ENCODE assay signal across 32 mouse cellular contexts in the genomic region with DNA sequence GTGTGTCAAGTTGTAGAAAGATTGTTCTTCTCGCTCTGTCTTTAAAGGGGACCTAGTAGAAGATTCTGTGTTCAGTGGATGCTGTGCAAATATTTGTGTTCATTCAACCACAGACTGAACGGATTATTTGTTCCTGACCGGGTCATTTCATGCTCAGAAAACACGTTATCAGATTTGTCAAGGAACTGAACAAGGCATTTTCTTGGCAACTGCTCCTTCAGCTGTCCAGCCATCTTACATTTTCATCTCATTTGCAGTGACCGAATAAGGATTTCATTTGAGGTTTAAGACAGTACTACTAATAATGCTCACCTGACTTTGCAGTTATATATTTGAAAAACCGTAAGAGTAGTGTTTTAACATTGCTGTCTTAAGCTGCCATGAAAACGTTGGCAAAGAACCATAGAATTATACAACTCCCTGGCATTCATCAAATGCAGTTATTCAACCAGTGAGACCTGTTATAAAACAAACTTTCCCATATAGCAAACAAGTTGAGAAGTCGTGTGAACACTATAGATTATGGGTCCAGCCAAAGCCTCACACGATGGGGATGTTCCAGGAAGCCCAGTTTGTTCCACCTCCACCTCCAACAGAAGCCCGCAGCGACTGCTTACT. TPM values are rescaled to one million over a fixed set of nuclear protein-coding genes. Genes with fewer than 3 reads are reported as not detected.
DNase-seq lines count a peak whose midpoint lies in the region; ATAC-seq and TF ChIP-seq lines count a peak whose summit lies in the region.
"Had no signal": no experiment of that assay in that cellular context is flagged by ENCODE, and none has a peak within 500 bp of the region (broad histone marks: within the 10 kb centered on the region; RNA-seq: fewer than 3 reads in every experiment).

No protein-coding gene starts in this region.

- H3K27me3 ChIP-seq in hindbrain, postnatal 0 days (ENCODE audit: insufficient read depth, low read length): no peaks in the 10 kb centered on the region
- H3K27me3 ChIP-seq in hindbrain, embryonic 10.5 days (ENCODE audit: insufficient read depth, poor library complexity, severe bottlenecking): no peaks in the 10 kb centered on the region
- no peaks in the 10 kb centered on the region for H3K27me3 ChIP-seq in lung, embryonic 14.5 days (ENCODE audit: insufficient read depth, low read length)
- H3K27me3 ChIP-seq in midbrain, postnatal 0 days (ENCODE audit: insufficient read depth, low read length): no peaks in the 10 kb centered on the region
- H3K27me3 ChIP-seq in midbrain, embryonic 10.5 days (ENCODE audit: low read depth, poor library complexity, severe bottlenecking): no peaks in the 10 kb centered on the region
- H3K27me3 ChIP-seq in stomach, postnatal 0 days (ENCODE audit: control insufficient read depth, insufficient read depth, low read length): no peaks in the 10 kb centered on the region
- H3K27me3 ChIP-seq: CH12.LX; embryonic facial prominence, embryonic 12.5 days; heart, embryonic 15.5 days; hindbrain, embryonic 15.5 days; intestine, embryonic 15.5 days had no signal

- no peak for TF ChIP-seq CTCF in hindbrain, postnatal 0 days (IDR thresholded peaks at IDR 0.05; ENCODE audit: low read depth)
- TF ChIP-seq CTCF in lung, embryonic 14.5 days (IDR thresholded peaks at IDR 0.05; ENCODE audit: low read depth): no peak
- TF ChIP-seq CTCF in lung, adult 2 months (IDR thresholded peaks at IDR 0.05; ENCODE audit: insufficient read depth, low read length): no peak
- no peak for TF ChIP-seq CTCF in midbrain, postnatal 0 days (IDR thresholded peaks at IDR 0.05)
- TF ChIP-seq CTCF in stomach, postnatal 0 days (IDR thresholded peaks at IDR 0.05; ENCODE audit: low read depth): no peak

- TF ChIP-seq EP300 in stomach, postnatal 0 days (optimal IDR thresholded peaks at IDR 0.05): no peak

- no peaks in the 10 kb centered on the region for H3K36me3 ChIP-seq in hindbrain, postnatal 0 days (ENCODE audit: insufficient read depth, low read length)
- no peaks in the 10 kb centered on the region for H3K36me3 ChIP-seq in hindbrain, embryonic 10.5 days
- H3K36me3 ChIP-seq in lung, embryonic 14.5 days (ENCODE audit: insufficient read depth): no peaks in the 10 kb centered on the region
- no peaks in the 10 kb centered on the region for H3K36me3 ChIP-seq in midbrain, postnatal 0 days (ENCODE audit: insufficient read depth, low read length)
- no peaks in the 10 kb centered on the region for H3K36me3 ChIP-seq in midbrain, embryonic 10.5 days
- no peaks in the 10 kb centered on the region for H3K36me3 ChIP-seq in stomach, postnatal 0 days (ENCODE audit: control insufficient read depth, insufficient read depth, low read length)
- H3K36me3 ChIP-seq: embryonic facial prominence, embryonic 12.5 days; G1E; heart, embryonic 15.5 days; hindbrain, embryonic 15.5 days; intestine, embryonic 15.5 days; limb, embryonic 15.5 days had no signal

- ATAC-seq in hindbrain, postnatal 0 days: no peak
- ATAC-seq in lung, embryonic 14.5 days (ENCODE audit: insufficient read depth): peak; percentile 36; the same call in 1 of the 2 replicates
- ATAC-seq in midbrain, postnatal 0 days (ENCODE audit: low FRiP score): no peak
- 0 out of 2 replicates have a peak, but pooled peaks have one; percentile 32 for ATAC-seq in stomach, postnatal 0 days (ENCODE audit: low FRiP score, low TSS enrichment)
- ATAC-seq: forebrain, embryonic 14.5 days; intestine, embryonic 15.5 days had no signal

- H3K9me3 ChIP-seq in hindbrain, postnatal 0 days (ENCODE audit: low read length): no peaks in the 10 kb centered on the region
- H3K9me3 ChIP-seq in hindbrain, embryonic 10.5 days: no peaks in the 10 kb centered on the region
- no peaks in the 10 kb centered on the region for H3K9me3 ChIP-seq in lung, embryonic 14.5 days (ENCODE audit: low read depth, low read length)
- no peaks in the 10 kb centered on the region for H3K9me3 ChIP-seq in midbrain, postnatal 0 days (ENCODE audit: low read length)
- H3K9me3 ChIP-seq in midbrain, embryonic 10.5 days (replicated peaks): no peaks in the 10 kb centered on the region
- no peaks in the 10 kb centered on the region for H3K9me3 ChIP-seq in stomach, postnatal 0 days (ENCODE audit: control insufficient read depth, low read length)
- H3K9me3 ChIP-seq: embryonic facial prominence, embryonic 12.5 days; G1E; heart, embryonic 15.5 days; hindbrain, embryonic 15.5 days; intestine, embryonic 15.5 days; limb, embryonic 15.5 days had no signal

- H3K27ac ChIP-seq in hindbrain, postnatal 0 days: no peak overlapping the region
- no peak overlapping the region for H3K27ac ChIP-seq in hindbrain, embryonic 10.5 days
- H3K27ac ChIP-seq in lung, embryonic 14.5 days (ENCODE audit: low read depth): peak overlapping the region; percentile 40; the same call in 1 of the 2 replicates
- no peak overlapping the region for H3K27ac ChIP-seq in midbrain, postnatal 0 days (ENCODE audit: low read depth, low read length)
- H3K27ac ChIP-seq in midbrain, embryonic 10.5 days (replicated peaks): no peak overlapping the region
- H3K27ac ChIP-seq in stomach, postnatal 0 days (replicated peaks): peak overlapping the region; percentile 69
- H3K27ac ChIP-seq: embryonic facial prominence, embryonic 12.5 days; heart, embryonic 15.5 days; hindbrain, embryonic 15.5 days; intestine, embryonic 15.5 days; kidney, postnatal 0 days; limb, embryonic 15.5 days had no signal

- H3K4me1 ChIP-seq in hindbrain, postnatal 0 days (ENCODE audit: insufficient read depth, low read length): no peaks in the 10 kb centered on the region
- H3K4me1 ChIP-seq in hindbrain, embryonic 10.5 days (replicated peaks): no peaks in the 10 kb centered on the region
- no peaks in the 10 kb centered on the region for H3K4me1 ChIP-seq in lung, embryonic 14.5 days (ENCODE audit: insufficient read depth)
- no peaks in the 10 kb centered on the region for H3K4me1 ChIP-seq in lung, adult 2 months (ENCODE audit: control insufficient read depth, insufficient read depth, low read length)
- H3K4me1 ChIP-seq in midbrain, postnatal 0 days (ENCODE audit: insufficient read depth, low read length): no peaks in the 10 kb centered on the region
- H3K4me1 ChIP-seq in midbrain, embryonic 10.5 days: 0 out of 2 replicates have a peak, but pooled peaks cover 3% of the 10 kb centered on the region
- no peaks in the 10 kb centered on the region for H3K4me1 ChIP-seq in stomach, postnatal 0 days (replicated peaks; ENCODE audit: control insufficient read depth, insufficient read depth)
- H3K4me1 ChIP-seq: embryonic facial prominence, embryonic 12.5 days; heart, embryonic 15.5 days had no signal

- H3K9ac ChIP-seq in hindbrain, postnatal 0 days (replicated peaks; ENCODE audit: low read length): no peak overlapping the region
- H3K9ac ChIP-seq in lung, embryonic 14.5 days: no peak overlapping the region
- no peak overlapping the region for H3K9ac ChIP-seq in midbrain, postnatal 0 days (replicated peaks; ENCODE audit: low read length, poor library complexity, severe bottlenecking)
- H3K9ac ChIP-seq in stomach, postnatal 0 days (ENCODE audit: low read length): no peak overlapping the region
- H3K9ac ChIP-seq: embryonic facial prominence, embryonic 12.5 days; heart, embryonic 15.5 days; hindbrain, embryonic 15.5 days; intestine, embryonic 15.5 days; limb, embryonic 15.5 days had no signal

- no peak for TF ChIP-seq POLR2A in lung, adult 2 months (IDR thresholded peaks at IDR 0.05; ENCODE audit: borderline replicate concordance, extremely low read depth, low read depth, low read length)

- H3K4me3 ChIP-seq in hindbrain, postnatal 0 days (ENCODE audit: low read length): no peak overlapping the region
- H3K4me3 ChIP-seq in hindbrain, embryonic 10.5 days: no peak overlapping the region
- H3K4me3 ChIP-seq in lung, embryonic 14.5 days (ENCODE audit: low read depth, low read length): no peak overlapping the region
- H3K4me3 ChIP-seq in lung, adult 2 months (replicated peaks; ENCODE audit: extremely low read depth, low read depth, low read length): no peak overlapping the region
- H3K4me3 ChIP-seq in midbrain, postnatal 0 days (ENCODE audit: low read depth, low read length): no peak overlapping the region
- H3K4me3 ChIP-seq in midbrain, embryonic 10.5 days: no peak overlapping the region
- no peak overlapping the region for H3K4me3 ChIP-seq in stomach, postnatal 0 days (ENCODE audit: low read depth, low read length)
- H3K4me3 ChIP-seq: embryonic facial prominence, embryonic 12.5 days; heart, embryonic 15.5 days; hindbrain, embryonic 15.5 days; intestine, embryonic 15.5 days; limb, embryonic 15.5 days had no signal

- no peak overlapping the region for H3K4me2 ChIP-seq in hindbrain, postnatal 0 days (ENCODE audit: low read depth, low read length)
- H3K4me2 ChIP-seq in lung, embryonic 14.5 days: no peak overlapping the region
- no peak overlapping the region for H3K4me2 ChIP-seq in midbrain, postnatal 0 days (ENCODE audit: low read depth, low read length, poor library complexity, severe bottlenecking)
- no peak overlapping the region for H3K4me2 ChIP-seq in stomach, postnatal 0 days (replicated peaks; ENCODE audit: low read depth)
- H3K4me2 ChIP-seq: embryonic facial prominence, embryonic 12.5 days; heart, embryonic 15.5 days; hindbrain, embryonic 15.5 days; intestine, embryonic 15.5 days; limb, embryonic 15.5 days had no signal

- peak; percentile 22 for DNase-seq in hindbrain, postnatal 0 days (ENCODE audit: low spot score)
- no peak for DNase-seq in hindbrain, embryonic 10.5 days (ENCODE audit: low spot score)
- DNase-seq in lung, embryonic 14.5 days: peak; percentile 72
- no peak for DNase-seq in lung, adult 2 months
- peak; percentile 46 for DNase-seq in midbrain, postnatal 0 days (ENCODE audit: low spot score)
- DNase-seq in midbrain, embryonic 10.5 days (ENCODE audit: low spot score): no peak
- DNase-seq in stomach, postnatal 0 days (ENCODE audit: low spot score): peak; percentile 24
- DNase-seq: adrenal gland, adult 2 months; B cell, adult 2 months; cerebellum, adult 11-12 months; cerebellum, postnatal 10 days; gastrocnemius, postnatal 25 days; heart, postnatal 4 days; left cerebral cortex, postnatal 4 days; lung, postnatal 4 days; right cerebral cortex, postnatal 14 days had no signal

- WGBS in hindbrain, postnatal 0 days: 65% methylated on average over 11 of the region's 11 CpGs
- 86% methylated on average over 11 of the region's 11 CpGs for WGBS in hindbrain, embryonic 10.5 days
- 46% methylated on average over 11 of the region's 11 CpGs for WGBS in lung, embryonic 14.5 days
- 50% methylated on average over 11 of the region's 11 CpGs for whole genome bisulfite sequencing in lung, adult 2 months
- 77% methylated on average over 11 of the region's 11 CpGs for WGBS in midbrain, postnatal 0 days
- 81% methylated on average over 11 of the region's 11 CpGs for WGBS in midbrain, embryonic 10.5 days
- WGBS in stomach, postnatal 0 days: 41% methylated on average over 11 of the region's 11 CpGs

RNA-seq across cellular contexts. Expression of a gene that starts 19.1 kb away (rescaled TPM):
- total RNA-seq in hindbrain, postnatal 0 days (2014; rRNA removed): 0.22 and 0.37 TPM in 2 replicates
- 0.70 and 1.2 TPM in 2 replicates for polyA plus RNA-seq in hindbrain, postnatal 0 days (2015; fragmentation: Nextera tagmentation; extraction: Ambion mirVana)
- polyA plus RNA-seq in hindbrain, embryonic 10.5 days (2016; fragmentation: Nextera tagmentation; extraction: Ambion mirVana): 0.07 and 0.36 TPM in 2 replicates
- polyA plus RNA-seq in lung, embryonic 14.5 days (2014; fragmentation: Nextera tagmentation; extraction: Ambion mirVana): 0.30 and 0.55 TPM in 2 replicates
- 2.7 and 12.4 TPM in 2 replicates for polyA plus RNA-seq in lung, adult 2 months (2012; rRNA removed)
- 0.99 and 3.2 TPM in 2 replicates for total RNA-seq in midbrain, postnatal 0 days (2014; rRNA removed)
- 1.5 and 2.0 TPM in 2 replicates for polyA plus RNA-seq in midbrain, postnatal 0 days (2015; fragmentation: Nextera tagmentation; extraction: Ambion mirVana)
- polyA plus RNA-seq in midbrain, embryonic 10.5 days (2016; fragmentation: Nextera tagmentation; extraction: Ambion mirVana): 0.25 TPM in 1 of 2 replicates, not detected in the other
- 31.3 and 43.4 TPM in 2 replicates for polyA plus RNA-seq in stomach, postnatal 0 days (2015; fragmentation: Nextera tagmentation; extraction: Ambion mirVana)
- total RNA-seq: CH12.LX; heart, postnatal 4 days; megakaryocyte-erythroid progenitor cell, adult 5-6 weeks; neutrophil, adult 5-6 weeks had no signal
- polyA plus RNA-seq: G1E had no signal

RNA-seq across cellular contexts. Expression of a gene that starts 24.1 kb away (rescaled TPM):
- 0.97 and 1.3 TPM in 2 replicates for total RNA-seq in hindbrain, postnatal 0 days (2014; rRNA removed)
- polyA plus RNA-seq in hindbrain, postnatal 0 days (2015; fragmentation: Nextera tagmentation; extraction: Ambion mirVana): 3.8 and 4.5 TPM in 2 replicates
- 0.30 and 0.34 TPM in 2 replicates for polyA plus RNA-seq in hindbrain, embryonic 10.5 days (2016; fragmentation: Nextera tagmentation; extraction: Ambion mirVana)
- 883 and 968 TPM in 2 replicates for polyA plus RNA-seq in lung, embryonic 14.5 days (2014; fragmentation: Nextera tagmentation; extraction: Ambion mirVana)
- 106 and 114 TPM in 2 replicates for polyA plus RNA-seq in lung, adult 2 months (2012; rRNA removed)
- 0.80 and 4.2 TPM in 2 replicates for total RNA-seq in midbrain, postnatal 0 days (2014; rRNA removed)
- polyA plus RNA-seq in midbrain, postnatal 0 days (2015; fragmentation: Nextera tagmentation; extraction: Ambion mirVana): 3.2 and 4.0 TPM in 2 replicates
- 0.14 TPM in 1 of 2 replicates, not detected in the other for polyA plus RNA-seq in midbrain, embryonic 10.5 days (2016; fragmentation: Nextera tagmentation; extraction: Ambion mirVana)
- 134 and 155 TPM in 2 replicates for polyA plus RNA-seq in stomach, postnatal 0 days (2015; fragmentation: Nextera tagmentation; extraction: Ambion mirVana)
- total RNA-seq: CH12.LX; megakaryocyte-erythroid progenitor cell, adult 5-6 weeks had no signal
- polyA plus RNA-seq: G1E had no signal

RNA-seq across cellular contexts. Expression of a gene that starts 43.0 kb away (rescaled TPM):
- total RNA-seq in hindbrain, postnatal 0 days (2014; rRNA removed): not detected in 2 replicates
- polyA plus RNA-seq in hindbrain, postnatal 0 days (2015; fragmentation: Nextera tagmentation; extraction: Ambion mirVana): 0.09 TPM in 1 of 2 replicates, not detected in the other
- not detected in 2 replicates for polyA plus RNA-seq in hindbrain, embryonic 10.5 days (2016; fragmentation: Nextera tagmentation; extraction: Ambion mirVana)
- 0.37 TPM in 1 of 2 replicates, not detected in the other for polyA plus RNA-seq in lung, embryonic 14.5 days (2014; fragmentation: Nextera tagmentation; extraction: Ambion mirVana)
- polyA plus RNA-seq in lung, adult 2 months (2012; rRNA removed): not detected in 2 replicates
- total RNA-seq in midbrain, postnatal 0 days (2014; rRNA removed): not detected in 2 replicates
- not detected in 2 replicates for polyA plus RNA-seq in midbrain, postnatal 0 days (2015; fragmentation: Nextera tagmentation; extraction: Ambion mirVana)
- not detected in 2 replicates for polyA plus RNA-seq in midbrain, embryonic 10.5 days (2016; fragmentation: Nextera tagmentation; extraction: Ambion mirVana)
- 0.11 and 0.22 TPM in 2 replicates for polyA plus RNA-seq in stomach, postnatal 0 days (2015; fragmentation: Nextera tagmentation; extraction: Ambion mirVana)
- total RNA-seq: adrenal gland, adult 2 months; adrenal gland, postnatal 4 days; CH12.LX; G1E; gastrocnemius, postnatal 25 days; heart, adult 8-10 months; heart, postnatal 4 days; layer of hippocampus, postnatal 10 days; left cerebral cortex, adult 8-10 months; left cerebral cortex, postnatal 4 days; megakaryocyte-erythroid progenitor cell, adult 5-6 weeks; neutrophil, adult 5-6 weeks had no signal
- polyA plus RNA-seq: adrenal gland, adult 2 months; forebrain, embryonic 14.5 days; G1E; heart, embryonic 15.5 days; limb, embryonic 15.5 days; thymus, postnatal 0 days had no signal

Comparison
In these comparisons a context has a peak if more than half of its experiments do, and no peak if none do; other contexts are left out.
1. DNase-seq: peak in hindbrain, postnatal 0 days (single experiment), lung, embryonic 14.5 days (single experiment), midbrain, postnatal 0 days (single experiment) and stomach, postnatal 0 days (single experiment); none in hindbrain, embryonic 10.5 days (single experiment), lung, adult 2 months (single experiment) and midbrain, embryonic 10.5 days (single experiment).
2. ATAC-seq: peak in lung, embryonic 14.5 days (single experiment) and stomach, postnatal 0 days (single experiment); none in hindbrain, postnatal 0 days (single experiment) and midbrain, postnatal 0 days (single experiment).
3. H3K27ac ChIP-seq: peak in lung, embryonic 14.5 days (single experiment) and stomach, postnatal 0 days (single experiment); none in hindbrain, postnatal 0 days (single experiment), hindbrain, embryonic 10.5 days (single experiment), midbrain, postnatal 0 days (single experiment) and midbrain, embryonic 10.5 days (single experiment).
4. RNA of a gene that starts 24.1 kb away (polyA plus RNA-seq): 883 to 968 TPM in lung, embryonic 14.5 days, 134 to 155 TPM in stomach, postnatal 0 days and 106 to 114 TPM in lung, adult 2 months; 3.8 to 4.5 TPM in hindbrain, postnatal 0 days, 3.2 to 4.0 TPM in midbrain, postnatal 0 days, 0.30 to 0.34 TPM in hindbrain, embryonic 10.5 days and 0.14 TPM in midbrain, embryonic 10.5 days; every median in the first group is over 10 times any median in the second.